Mouse (Mus musculus): ENCODE results near the gene Eif4a2. TPM values are rescaled to one million over a fixed set of nuclear protein-coding genes. Genes with fewer than 3 reads are reported as not detected.

The Eif4a2 gene
- total RNA-seq, 2 experiments from 2014 or later = 464 to 592 TPM

DNA sequence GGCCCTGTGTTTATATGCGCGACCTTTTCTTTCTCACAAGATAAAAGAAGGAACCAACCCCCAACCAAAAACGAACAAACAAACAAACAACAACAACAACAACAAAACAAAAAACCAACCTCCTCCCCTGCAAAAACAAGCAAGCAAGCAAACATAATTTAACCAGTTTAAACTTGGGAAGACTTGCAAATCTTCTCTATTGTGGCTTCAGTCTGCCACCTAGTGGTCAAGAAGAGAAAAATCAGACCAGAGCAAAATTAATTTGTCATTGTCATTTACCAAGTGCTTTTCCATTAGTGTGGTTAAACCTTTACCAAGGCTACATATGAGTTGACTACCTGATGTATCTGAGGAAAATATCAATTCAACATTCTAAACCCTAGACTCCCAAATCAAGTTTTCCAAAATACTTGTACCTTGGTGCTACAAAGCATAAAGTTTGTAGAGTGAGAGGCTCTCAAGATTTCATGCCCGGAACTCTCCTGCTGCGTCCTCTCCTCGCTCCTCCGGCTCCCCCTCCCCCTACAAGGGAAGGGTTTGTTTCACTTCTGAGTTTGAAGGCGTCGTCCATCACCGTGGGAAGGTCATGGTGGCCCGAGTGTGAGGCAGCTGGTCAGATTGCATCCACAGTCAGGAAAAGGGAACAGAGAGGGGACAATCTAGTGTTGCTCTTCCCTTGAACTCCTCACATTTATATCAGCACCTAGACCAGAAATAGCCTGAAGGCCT lies 28.3 kb downstream of the Eif4a2 start:
- ATAC-seq (replicated peaks; ENCODE audit: poor library complexity) = peak; percentile 56

DNA sequence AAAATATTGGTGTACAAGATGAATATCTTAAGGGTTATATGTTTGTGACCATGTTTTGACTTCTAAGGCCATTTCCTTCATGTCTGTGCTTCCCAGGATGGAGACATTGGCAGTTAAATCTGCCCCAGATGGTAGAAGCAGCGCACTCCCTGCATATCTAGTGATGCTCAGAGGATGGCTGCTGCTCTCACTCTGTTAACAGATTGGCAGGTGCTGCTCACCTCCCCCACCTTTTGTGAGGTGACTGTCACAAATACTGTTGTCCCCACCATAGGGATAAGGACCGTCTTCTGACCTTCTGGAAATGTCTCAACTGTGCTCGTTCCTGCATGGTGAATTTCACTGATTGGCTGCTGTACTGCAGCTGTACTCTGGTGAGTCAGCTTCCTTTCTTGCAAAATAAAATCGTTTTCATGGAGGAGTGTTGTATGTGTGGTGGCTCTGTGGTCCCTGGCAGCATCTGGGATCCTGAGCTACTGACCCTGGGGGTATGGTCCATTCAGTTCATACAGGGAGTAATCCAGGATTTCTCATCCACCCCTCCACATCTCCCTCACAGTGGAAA lies 29.2 kb downstream of the Eif4a2 start:
- ATAC-seq (replicated peaks; ENCODE audit: poor library complexity) = peak; percentile 81

DNA sequence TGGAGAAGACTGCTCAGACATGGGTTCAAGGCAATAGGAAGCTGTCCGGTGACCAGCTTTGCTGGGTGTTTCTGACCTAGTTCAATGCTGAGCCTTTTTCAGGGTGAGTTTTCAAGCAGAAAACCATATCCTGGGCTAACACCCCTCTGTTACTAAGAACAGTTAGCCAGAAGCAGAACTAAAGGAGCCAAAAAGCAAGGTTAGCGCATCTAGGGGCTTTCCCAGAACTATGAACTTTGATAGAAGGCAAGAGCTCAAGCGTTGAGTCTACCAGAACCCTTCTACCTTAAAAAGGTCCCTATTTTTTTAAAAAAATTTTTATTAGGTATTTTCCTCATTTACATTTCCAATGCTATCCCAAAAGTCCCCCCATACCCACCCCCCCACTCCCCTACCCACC lies 33.7 kb downstream of the Eif4a2 start:
- ATAC-seq (replicated peaks; ENCODE audit: poor library complexity) = no peak

DNA sequence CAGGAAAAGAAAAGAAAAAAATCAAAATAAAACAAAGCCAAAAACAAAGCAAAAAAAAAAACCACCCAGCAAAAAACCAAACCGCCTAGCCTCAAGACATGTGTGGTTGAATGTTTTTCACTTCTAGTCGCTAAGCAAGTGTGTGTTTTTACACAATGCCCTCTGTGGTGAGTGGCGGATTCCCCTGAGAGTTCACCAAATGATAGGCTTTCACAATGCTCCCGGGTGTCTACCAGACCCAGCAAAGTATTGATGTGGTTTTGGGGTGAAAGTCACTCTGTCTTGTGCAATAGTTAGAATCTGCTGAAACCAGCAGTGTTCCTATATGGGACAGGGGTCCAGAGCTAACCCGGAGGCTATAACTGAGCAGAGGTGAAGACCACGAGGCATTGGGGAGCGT lies 37.1 kb downstream of the Eif4a2 start:
- ATAC-seq (replicated peaks; ENCODE audit: poor library complexity) = peak; percentile 97

- ATAC-seq (replicated peaks; ENCODE audit: poor library complexity) = peak; percentile 45; the same call in 1 of the 2 replicates
Measured at GRCm38 (mm10) chr16:23145211-23145610, 38.0 kb downstream of the Eif4a2 start.

GRCm38 (mm10) chr16:23146280-23146679 lies 39.0 kb downstream of the Eif4a2 start, which contains the start of gene Adipoq:
Gene Adipoq (plus strand): TSS chr16:23146536.
- no peak for ATAC-seq (replicated peaks; ENCODE audit: poor library complexity)

DNA sequence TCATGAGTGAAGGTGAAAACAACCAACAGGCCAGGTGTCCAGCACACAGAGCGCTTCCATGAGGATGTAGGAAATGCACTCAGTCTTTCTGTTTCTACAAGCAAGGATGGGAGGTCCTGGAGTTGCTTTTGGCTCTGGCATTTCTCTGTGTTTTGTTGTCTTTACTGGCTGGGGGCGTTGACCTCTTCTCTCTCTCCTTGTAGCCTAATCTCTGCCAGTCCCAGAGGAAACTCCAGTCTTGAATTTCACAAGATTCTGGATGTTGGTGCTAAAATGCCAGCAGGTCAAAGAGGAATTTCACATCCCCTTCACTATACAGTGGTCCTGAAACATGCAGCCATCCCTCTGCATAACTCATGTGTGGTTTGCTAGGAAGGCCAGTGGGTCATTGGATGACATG lies 41.7 kb downstream of the Eif4a2 start:
- ATAC-seq (replicated peaks; ENCODE audit: poor library complexity) = no peak

DNA sequence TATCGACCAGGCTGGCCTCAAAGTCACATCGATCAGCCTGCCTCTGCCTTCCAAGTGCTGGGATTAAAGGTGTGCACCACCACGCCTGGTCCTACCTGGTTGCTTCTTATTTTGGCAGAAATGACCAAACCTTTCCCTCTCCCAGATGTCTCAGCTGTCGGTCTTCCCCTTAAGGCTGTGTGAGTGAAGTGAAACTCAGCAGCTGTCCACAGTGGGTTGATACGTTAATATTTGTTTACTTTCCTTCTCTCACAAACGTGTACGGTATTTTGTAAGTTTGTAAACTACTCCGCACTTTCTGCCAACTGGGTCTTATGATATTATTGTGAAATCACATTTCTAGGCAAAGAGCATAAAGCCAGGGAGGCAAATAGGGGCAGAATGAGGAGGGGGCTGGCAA lies 42.2 kb downstream of the Eif4a2 start:
- no peak for ATAC-seq (replicated peaks; ENCODE audit: poor library complexity)

GRCm38 (mm10) chr16:23151423-23151822 lies 44.2 kb downstream of the Eif4a2 start:
- peak; percentile 52 for ATAC-seq (replicated peaks; ENCODE audit: poor library complexity)

- no peak for ATAC-seq (replicated peaks; ENCODE audit: poor library complexity)
Measured at GRCm38 (mm10) chr16:23154261-23154660, 47.0 kb downstream of the Eif4a2 start.

DNA sequence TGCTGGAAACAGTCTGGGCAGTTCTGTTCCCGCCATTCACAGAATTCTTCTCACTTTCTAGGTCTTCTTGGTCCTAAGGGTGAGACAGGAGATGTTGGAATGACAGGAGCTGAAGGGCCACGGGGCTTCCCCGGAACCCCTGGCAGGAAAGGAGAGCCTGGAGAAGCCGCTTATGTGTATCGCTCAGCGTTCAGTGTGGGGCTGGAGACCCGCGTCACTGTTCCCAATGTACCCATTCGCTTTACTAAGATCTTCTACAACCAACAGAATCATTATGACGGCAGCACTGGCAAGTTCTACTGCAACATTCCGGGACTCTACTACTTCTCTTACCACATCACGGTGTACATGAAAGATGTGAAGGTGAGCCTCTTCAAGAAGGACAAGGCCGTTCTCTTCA lies 49.8 kb downstream of the Eif4a2 start:
- no peak for ATAC-seq (replicated peaks; ENCODE audit: poor library complexity)

DNA sequence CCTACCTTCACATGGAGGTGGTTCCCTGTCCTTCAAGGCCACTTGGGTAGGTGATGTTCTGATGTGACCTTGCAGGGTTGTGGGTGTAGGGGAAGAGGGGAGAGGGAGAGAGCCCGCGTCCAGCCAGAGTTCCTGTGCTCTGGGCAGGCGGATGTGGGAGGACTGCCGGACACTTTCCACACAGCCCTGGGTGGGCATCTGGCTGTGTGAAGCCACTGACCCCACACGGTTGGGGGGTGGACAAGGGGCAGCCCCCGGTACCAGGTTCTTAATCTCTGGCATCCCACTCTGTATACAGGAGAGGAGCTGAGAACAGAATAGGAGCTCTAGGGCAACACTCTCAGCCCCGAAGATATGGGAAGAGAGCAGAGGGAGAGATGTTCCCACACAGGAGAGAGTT lies 51.0 kb downstream of the Eif4a2 start:
- ATAC-seq (replicated peaks; ENCODE audit: poor library complexity) = no peak

DNA sequence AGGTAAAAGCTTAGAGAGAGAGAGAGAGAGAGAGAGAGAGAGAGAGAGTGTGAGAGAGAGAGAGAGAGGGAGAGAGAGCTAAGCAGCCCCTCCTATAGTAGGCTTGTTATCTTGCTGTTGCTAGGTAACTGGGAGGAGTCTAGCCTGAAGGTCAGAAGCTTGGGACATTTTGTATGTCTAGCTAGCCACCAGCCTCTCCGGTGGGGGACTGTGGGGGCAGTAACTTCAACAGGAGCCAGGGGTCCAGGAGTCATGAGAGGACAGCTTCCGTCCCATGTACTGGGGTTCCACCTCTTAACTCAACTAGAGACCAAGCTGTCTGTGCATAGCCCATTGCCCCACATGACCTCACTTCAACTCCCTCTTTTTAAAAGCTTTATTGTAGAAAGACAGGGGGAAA lies 51.7 kb downstream of the Eif4a2 start:
- ATAC-seq (replicated peaks; ENCODE audit: poor library complexity) = no peak

- no peak; the same call in 1 of the 2 replicates for ATAC-seq (replicated peaks; ENCODE audit: poor library complexity)
Measured at GRCm38 (mm10) chr16:23159749-23160148, 52.5 kb downstream of the Eif4a2 start.

DNA sequence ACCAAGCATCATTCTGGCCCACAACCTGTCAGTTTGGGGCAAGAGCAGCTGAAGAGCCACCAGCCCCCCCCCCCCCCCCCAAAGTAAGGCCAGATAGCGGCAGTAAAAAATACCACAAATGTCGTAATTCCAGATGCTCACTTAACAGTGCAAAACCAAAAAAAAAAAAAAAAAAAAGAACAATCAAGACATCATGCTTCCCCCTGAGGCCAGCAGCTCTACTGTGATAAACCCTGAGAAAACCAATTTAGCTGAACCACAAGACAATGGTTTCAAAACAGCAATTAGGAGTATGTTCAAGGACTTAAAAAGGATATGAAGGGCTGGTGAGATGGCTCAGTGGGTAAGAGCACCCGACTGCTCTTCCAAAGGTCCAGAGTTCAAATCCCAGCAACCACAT lies 54.9 kb downstream of the Eif4a2 start:
- peak; percentile 72 for ATAC-seq (replicated peaks; ENCODE audit: poor library complexity)

Other genes with a start within 250 kb of the Eif4a2 start
- 20.2 and 21.6 TPM in 2 replicates for gene Tbccd1, start 249.8 kb upstream of the Eif4a2 start, total RNA-seq (2015)
- 27.7 and 29.8 TPM in 2 replicates for gene Tbccd1, start 249.8 kb upstream of the Eif4a2 start, total RNA-seq (2017)
- gene Dnajb11, start 249.6 kb upstream of the Eif4a2 start, total RNA-seq (2015) = 86.1 and 89.8 TPM in 2 replicates
- gene Dnajb11, start 249.6 kb upstream of the Eif4a2 start, total RNA-seq (2017) = 186 and 206 TPM in 2 replicates
- gene Ahsg, start 216.2 kb upstream of the Eif4a2 start, total RNA-seq (2015) = not detected in 2 replicates
- gene Ahsg, start 216.2 kb upstream of the Eif4a2 start, total RNA-seq (2017) = not detected in 2 replicates
- gene Fetub, start 189.1 kb upstream of the Eif4a2 start, total RNA-seq (2015) = not detected in 2 replicates
- not detected in 2 replicates for gene Fetub, start 189.1 kb upstream of the Eif4a2 start, total RNA-seq (2017)
- gene Hrg, start 156.4 kb upstream of the Eif4a2 start, total RNA-seq (2015) = not detected in 2 replicates
- gene Hrg, start 156.4 kb upstream of the Eif4a2 start, total RNA-seq (2017) = not detected in 2 replicates
- gene Kng2, start 78.0 kb upstream of the Eif4a2 start, total RNA-seq (2015) = not detected in 2 replicates
- not detected in 2 replicates for gene Kng2, start 78.0 kb upstream of the Eif4a2 start, total RNA-seq (2017)
- not detected in 2 replicates for gene Kng1, start 49.6 kb upstream of the Eif4a2 start, total RNA-seq (2015)
- not detected in 2 replicates for gene Kng1, start 49.6 kb upstream of the Eif4a2 start, total RNA-seq (2017)
- gene Rfc4, start 20.3 kb downstream of the Eif4a2 start, total RNA-seq (2015) = 195 and 224 TPM in 2 replicates
- 72.3 and 90.3 TPM in 2 replicates for gene Rfc4, start 20.3 kb downstream of the Eif4a2 start, total RNA-seq (2017)
- not detected in 2 replicates for gene Adipoq, start 39.1 kb downstream of the Eif4a2 start, total RNA-seq (2015)
- not detected in 2 replicates for gene Adipoq, start 39.1 kb downstream of the Eif4a2 start, total RNA-seq (2017)
- gene St6gal1, start 117.3 kb downstream of the Eif4a2 start, total RNA-seq (2015) = 0.05 and 0.37 TPM in 2 replicates
- gene St6gal1, start 117.3 kb downstream of the Eif4a2 start, total RNA-seq (2017) = 0.03 and 1.2 TPM in 2 replicates

Measured in megakaryocyte progenitor cell, adult 5-6 weeks (primary cell).